Mouse (Mus musculus) gastrocnemius, postnatal 4 days (tissue): ENCODE data around the gene Ddx47. TPM values are rescaled to one million over a fixed set of nuclear protein-coding genes. Genes with fewer than 3 reads are reported as not detected.

ENCODE experiments used
- DNase-seq, 2 experiments: peaks; one replicate each; pipeline ENCODE4 v3.0.0; 2021 to 2022; ENCODE audit warnings: low spot score in 2 of 2, mixed read lengths in 2 of 2
- total RNA-seq, 2 experiments: library from RNA; stranded (reverse); gene quantifications; 2 replicates each; pipeline ENCODE4 v1.2.3; 2021

Gene Ddx47
- total RNA-seq, 2 experiments from 2014 or later = 42.1 to 53.6 TPM

DNA sequence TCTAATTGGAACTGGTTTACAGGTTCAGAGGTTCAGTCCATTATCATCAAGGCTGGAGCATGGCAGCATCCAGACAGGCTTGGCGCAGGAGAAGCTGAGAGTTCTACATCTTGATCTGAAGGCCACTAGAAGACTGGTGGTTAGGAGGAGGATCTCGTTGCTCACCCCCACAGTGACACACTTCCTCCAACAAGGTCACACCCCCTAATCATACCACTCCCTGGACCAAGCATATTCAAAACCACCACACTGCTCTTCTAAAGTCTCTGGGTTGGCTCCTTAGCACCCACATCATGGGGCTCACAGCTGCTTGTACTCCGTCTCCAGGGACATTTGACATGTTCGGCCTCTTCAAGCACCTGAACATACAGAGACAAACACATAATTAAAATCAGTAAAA lies 9.4 kb upstream of the Ddx47 start:
- DNase-seq = no peak

DNA sequence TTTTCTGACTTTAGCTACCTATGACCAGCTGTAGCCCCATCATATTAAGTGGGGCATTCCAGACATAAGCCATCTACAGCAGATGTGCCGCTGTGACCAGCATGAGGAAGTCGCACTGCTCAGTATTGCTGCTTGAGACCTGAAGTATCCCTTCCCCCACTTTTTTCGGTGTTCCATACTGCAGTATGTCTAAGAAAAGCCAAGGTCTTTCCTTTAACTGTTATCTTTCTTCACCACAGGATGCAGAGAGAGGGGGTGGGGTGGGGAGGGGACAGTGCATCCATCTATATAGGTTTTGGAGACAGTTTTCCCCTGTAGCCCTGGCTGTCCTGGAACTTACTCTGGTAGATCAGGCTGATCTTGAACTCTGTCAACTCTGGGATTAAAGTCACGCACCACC lies 5.0 kb upstream of the Ddx47 start:
- DNase-seq = no peak

DNA sequence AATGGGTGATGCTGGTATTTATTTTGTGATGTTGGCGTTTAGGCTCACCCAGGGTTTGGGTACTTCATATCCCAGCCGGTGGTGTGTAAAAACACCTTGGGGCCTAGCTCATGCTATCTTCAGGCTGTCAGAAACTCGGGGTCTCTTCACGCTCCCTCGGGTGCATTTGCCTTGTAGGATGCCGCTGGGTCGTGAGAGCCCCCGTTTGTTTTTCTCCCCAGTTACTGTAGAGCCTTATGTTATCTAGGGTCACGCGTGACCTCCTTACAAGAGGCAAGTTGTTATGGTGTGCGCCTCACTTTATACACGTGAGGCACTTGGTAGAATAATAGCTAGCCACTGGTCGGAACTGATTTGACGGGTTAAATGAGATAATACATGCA lies 313 bp downstream of the Ddx47 start:
- DNase-seq = no peak

DNA sequence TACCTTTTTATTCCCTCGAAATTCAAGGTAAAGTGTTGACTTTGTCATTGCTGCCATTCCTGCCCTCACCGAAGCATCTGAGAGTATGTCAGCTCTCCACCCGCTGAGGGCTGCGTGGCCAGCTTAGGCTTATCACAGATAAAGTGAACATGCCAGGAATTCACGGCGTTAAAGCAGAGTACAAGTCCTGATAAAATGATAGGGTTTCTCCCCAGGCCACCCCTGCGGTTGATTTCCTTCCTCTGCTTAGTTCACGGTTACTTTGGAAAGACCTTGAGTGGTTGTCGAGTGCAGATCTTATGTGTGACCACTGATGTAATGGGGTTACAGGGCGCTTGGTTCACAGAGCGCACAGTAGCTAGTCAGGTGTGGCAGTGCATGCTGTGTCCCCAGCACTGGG lies 5.8 kb downstream of the Ddx47 start:
- no peak for DNase-seq

DNA sequence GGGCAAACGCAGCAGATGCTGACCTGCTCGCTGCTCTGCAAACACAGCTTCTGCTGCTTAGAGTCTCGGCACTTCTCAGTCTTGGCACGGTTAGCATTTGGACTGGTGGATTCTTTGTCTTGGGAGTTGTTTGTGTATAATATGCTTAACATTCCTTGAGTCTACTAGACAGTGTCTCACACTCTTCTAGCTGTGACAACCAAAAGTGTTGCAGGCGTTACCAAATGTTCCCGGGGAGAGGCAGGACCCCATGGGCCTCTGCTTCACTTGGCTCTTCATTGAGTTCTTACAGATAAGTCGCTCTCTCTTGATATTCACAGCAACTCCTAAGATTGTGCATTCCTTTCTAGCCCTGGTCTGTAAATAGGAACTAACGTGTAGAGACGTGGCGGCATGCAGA lies 8.2 kb downstream of the Ddx47 start:
- no peak for DNase-seq

DNA sequence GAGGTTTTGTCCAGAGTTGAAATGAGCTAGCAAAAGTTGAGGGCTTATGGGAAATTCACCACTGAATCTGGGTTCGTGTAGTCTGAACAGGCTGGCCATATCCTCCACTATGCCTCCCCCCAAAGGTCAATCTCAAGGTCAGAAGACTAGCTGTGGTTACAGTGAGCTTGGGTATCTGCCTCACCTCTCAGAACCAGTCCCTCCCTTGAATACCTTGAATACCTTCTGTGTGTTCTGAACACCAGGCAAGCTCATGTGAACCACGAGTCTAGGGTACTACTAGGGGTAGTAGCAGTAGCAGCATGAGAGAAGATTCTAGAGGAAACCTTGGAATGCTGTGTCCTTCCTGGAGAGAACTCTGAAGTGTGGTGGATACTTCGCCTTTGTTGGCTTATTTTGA lies 10.2 kb downstream of the Ddx47 start:
- DNase-seq = no peak

DNA sequence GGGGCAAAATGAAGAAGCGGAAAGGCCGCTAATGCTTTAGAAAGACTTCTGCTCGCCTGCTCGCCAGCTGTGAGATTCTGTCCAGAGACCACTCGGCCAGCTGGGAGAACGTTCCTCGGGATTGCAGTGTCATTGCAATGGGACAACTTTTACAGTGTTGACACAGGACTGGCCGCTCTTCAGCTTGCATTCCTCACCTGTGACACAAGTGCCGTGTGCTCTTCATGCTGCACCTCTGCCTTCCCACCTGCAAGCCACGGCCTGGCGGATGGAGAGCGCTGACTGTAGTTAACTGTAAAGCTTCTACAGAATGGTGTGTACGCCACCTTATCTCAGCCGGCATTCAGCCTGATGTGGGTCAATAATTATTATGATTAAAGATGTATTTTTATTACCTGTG lies 12.0 kb downstream of the Ddx47 start:
- DNase-seq = no peak

DNA sequence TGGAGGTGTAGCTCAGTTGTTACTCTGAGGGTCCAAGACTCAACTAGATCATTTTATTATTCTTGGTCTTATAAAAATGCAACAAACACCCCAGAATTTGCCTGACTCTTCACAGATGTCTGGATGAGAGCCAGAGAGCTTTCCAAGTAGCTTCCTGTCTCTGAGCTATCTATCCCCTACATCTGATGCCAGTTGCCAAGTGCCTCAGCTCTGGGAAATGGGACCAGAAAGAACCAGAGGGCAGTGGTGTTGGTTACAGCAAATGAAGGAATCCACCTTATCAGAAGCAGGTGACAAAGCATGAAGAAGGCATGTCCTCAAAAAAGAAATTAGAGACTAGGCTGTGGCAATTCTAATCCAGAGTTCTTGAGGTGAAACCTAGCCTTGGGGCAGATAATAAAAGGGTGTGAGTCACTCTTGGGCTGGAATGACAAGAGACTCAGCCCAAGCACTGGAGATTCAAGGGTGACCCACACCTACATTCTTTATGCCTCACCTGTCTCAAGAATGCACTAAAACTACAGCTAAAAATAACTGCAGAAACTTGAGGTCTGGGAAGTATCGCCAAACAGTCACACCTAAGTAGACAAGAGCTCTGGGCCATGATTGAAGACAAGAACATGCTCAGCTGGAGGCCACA lies 13.5 kb downstream of the Ddx47 start:
- no peak for DNase-seq

DNA sequence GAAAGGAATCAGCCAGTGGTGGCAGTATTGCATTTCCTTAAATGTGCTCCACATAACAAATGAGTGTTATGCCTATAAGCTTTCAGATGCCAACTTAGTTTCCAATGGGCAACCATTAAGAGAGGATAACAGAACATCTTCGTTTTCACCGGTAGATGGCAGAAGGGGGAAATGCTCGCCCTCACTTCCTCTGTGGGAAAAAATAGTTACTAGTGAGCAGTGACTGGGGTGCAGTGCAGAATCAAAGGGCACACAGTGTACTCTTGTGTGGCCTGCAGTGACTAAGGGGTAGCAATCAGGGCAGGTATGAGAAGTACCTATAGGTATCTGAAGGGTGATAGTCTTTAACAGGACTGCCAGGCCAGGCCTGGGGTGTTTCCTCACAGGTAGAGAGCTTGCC lies 14.8 kb downstream of the Ddx47 start:
- no peak for DNase-seq

DNA sequence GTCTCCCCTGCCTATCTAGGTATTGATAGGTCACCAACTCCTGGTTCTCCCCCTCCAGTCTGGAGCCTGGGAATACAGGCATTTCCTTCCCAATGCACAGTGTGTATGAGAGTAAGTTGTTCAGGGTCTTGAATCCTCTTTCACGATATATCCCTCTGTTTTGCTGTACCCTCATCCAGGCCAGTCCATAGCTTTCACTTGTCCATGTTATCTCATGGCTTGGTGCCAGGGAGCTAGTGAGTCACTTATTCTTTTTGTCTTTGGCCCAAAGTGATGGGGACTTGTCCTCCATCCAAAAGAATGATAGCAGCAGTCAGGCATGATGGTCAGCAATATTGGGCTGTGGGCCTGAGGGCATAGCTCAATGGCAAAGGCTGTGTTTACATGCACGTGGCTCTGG lies 15.3 kb downstream of the Ddx47 start:
- DNase-seq = no peak

DNA sequence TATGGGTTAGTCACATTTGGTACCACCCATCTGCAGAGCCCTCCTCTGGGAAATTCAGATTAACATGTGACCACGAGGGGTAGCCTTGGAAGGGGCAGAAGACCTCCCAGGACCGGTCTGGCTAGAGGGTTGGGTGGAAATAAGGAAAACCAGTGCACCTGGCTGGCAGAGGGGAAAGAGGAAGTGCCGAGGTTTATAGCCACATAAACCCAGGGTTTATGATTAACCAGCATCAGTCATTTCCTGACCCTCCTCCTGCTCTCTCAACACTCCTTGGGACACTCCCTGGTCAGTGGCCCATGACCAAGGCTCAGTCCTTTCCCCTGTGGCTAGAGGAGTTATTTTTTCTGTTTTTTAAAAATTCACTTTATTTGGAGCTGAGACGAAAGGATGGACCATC lies 17.8 kb downstream of the Ddx47 start:
- DNase-seq = no peak

DNA sequence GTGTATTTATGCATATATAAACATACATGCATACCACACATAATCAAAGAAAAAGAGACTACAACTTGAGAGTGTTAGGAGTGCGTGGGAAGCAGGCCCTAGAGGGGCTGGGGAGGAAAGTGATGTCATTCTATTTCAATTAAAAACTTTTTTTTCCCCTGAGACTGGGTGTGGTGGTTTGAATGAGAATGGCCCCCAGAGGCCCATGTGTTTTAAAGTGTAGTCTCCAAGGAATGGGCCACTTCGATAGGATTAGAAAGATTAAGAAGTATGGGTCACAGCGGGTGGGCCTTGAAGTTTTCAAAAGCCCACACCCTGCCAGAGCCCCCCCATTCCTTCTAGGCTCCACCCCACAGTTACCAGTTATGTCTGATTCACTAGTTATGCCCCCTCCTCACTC lies 27.3 kb downstream of the Ddx47 start:
- no peak for DNase-seq

DNA sequence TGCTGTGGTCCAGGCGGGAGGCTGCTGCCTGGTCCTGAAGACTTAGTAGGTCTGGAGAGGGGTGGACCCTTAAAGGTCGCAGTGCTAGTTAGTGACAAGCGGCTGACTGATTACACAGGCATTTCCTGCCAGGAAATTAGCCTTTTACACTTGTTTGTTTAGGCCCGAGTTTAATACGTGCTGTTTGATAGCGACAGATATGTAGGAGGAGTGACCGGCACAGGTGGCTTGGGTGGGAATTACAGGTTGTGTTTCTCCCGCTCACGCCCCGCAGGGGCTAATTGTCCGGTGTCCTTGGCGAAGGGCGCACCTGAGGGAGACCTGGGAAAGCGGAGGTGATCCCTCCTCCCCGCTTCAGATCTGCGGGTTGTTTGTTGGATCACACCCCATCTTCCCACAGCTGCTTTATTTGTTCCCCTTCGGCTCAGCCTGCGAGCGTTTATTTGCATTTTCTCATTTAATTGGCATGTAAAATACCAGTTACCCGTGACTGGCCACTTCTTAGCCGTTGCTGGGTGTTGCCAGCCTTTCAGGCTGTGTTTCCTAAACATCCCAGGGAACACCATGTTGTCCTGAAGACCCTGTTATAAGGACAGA lies 29.0 kb downstream of the Ddx47 start:
- DNase-seq = no peak

DNA sequence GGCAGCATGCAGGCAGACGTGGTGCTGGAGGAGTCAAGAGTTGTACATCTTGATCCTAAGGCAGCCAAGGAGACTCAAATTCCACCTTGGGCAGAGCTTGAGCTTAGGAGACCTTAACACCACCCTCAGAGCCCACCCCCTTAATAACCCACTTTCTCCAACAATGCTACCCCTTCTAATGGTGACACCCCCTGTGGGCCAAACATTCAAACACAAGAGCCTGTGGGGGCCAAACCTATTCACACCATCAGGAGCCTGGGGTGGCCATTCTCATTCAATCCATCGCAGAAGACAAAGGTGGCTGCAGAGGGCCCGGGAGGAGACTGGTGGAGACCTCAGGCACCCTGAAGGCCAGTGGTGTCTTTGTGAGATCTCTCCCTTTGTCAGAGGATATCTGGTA lies 30.5 kb downstream of the Ddx47 start:
- DNase-seq = no peak

DNA sequence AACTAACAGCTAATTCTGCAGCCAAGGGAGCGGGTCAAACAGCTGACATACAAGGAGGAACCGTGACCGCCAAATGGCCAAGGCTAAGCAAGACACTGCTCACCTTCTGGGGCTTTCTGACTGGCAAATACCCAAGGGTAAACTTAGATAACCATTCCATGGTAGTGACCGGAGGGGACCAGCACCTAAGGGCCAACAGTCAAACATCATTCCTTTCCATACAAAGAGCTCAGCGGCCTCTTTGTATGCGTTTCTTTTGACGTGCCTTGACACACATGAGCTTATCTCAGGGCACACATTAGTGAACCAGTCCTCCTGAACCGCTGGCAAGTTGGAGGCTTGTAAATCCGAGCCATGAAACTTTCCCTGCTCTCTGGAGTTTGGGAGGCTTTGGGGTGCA lies 35.9 kb downstream of the Ddx47 start:
- no peak for DNase-seq

DNA sequence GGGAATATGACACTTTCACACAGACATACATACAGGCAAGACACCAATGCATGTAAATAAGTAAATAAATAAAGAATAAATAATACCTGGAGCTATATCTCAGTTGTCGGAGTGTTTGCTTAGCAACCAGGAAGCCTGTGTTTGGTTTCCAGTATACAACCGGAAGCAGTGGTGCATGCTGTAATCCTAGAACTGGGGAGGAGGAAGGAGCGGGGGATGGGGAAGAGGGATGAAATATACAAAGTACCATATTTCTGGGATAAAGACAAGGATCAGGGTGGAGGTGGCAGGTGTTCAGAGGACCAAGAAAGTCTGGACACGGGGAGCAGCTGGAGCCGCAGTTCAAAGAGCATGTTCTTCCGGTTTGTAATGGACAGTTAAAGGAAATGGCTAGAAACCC lies 37.1 kb downstream of the Ddx47 start:
- DNase-seq = no peak

DNA sequence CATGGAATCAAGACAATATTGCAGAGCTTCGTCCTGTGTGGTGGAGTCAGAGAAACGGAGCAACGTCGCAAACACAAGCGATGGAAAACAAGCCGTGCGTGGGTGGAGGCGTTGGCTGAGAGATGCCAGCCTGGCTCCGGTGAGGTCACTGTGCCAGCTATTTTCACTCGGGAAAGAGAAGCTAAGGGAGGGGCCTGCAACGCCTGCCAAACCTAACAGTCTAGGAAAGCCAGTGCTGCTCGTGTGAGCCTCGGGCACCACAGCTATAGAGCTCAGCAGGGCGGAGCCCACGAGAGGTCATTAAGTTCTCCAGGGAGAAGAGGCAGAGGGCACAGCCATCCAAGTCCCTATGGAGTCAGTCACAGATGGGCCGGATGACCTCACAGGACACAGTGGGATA lies 37.5 kb downstream of the Ddx47 start:
- no peak for DNase-seq

DNA sequence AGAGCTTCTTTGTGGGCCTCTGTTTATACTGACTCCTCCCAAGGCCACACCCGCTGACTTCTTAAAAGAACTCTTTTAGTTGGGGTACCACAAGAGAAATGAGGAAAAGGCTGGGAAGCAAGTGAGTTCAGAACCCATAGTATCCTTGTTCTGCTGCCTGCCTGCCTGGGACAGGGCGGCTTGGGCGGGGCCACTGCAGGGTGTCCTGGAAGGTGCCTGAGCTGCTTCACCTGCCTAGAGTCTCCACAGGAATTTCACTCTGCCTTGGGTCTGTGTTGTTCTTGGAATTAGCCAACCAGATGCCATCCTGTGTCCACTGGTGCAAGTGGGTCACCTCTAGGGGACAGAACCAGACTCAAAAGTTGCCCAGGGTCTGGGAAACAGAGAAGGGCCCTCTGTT lies 42.4 kb downstream of the Ddx47 start:
- no peak for DNase-seq

DNA sequence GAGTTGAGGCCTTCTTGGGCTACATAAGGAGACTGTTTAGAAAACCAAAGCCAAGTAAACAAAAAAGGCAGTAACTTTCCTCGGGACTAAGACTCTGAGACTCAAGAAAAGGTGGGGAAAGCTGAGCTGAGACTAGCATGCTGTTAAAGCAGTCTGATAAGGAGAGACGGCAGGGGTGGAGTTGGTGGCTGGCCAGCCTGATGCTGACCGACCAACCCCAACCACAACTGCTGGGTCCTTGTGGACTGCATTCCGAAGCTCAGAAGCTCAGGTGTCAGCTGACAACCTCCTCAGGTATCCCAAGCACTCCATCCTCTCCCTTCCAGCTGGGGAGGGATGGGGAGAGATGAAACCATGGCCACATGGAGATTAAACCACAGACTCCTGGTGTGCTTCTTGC lies 44.5 kb downstream of the Ddx47 start:
- DNase-seq = no peak

DNA sequence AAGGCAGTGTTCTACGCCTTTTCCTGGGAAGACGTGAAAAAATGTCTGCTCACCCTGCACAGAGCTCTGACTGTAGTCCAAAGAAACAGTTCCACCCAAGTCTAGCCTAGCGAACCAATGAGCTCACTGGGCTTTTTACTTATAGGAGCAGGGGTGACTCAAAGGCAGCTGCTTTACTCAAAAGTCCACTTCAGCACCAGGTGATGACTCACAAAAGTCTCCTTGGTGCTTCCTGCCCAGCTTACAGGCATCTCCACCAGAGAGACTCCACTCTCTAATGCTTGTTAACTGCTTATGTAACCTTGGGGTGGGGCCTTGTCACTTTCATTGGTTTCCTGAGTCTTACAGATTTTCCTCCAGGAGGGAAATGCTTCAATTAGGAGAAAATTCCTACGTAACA lies 49.3 kb downstream of the Ddx47 start:
- no peak for DNase-seq

DNA sequence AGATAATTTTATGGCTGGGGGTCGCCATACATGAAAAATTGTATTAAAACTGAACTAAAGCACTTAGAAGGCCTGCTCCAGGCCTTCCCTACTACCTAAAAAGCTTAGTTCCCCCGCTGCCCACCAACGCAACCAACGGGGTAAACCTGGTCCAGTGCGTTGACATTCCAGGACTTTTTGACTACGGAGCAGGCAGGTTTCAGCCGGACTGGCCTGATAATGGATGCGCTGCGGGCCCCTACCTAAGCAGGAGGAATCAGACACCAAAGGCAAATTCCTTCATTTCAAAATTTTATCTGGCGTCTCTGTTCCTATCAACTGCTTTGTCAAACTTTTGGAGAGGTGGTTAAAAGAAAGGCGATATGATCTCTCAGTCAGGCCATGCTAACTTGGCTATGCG lies 53.2 kb downstream of the Ddx47 start:
- DNase-seq = no peak

DNA sequence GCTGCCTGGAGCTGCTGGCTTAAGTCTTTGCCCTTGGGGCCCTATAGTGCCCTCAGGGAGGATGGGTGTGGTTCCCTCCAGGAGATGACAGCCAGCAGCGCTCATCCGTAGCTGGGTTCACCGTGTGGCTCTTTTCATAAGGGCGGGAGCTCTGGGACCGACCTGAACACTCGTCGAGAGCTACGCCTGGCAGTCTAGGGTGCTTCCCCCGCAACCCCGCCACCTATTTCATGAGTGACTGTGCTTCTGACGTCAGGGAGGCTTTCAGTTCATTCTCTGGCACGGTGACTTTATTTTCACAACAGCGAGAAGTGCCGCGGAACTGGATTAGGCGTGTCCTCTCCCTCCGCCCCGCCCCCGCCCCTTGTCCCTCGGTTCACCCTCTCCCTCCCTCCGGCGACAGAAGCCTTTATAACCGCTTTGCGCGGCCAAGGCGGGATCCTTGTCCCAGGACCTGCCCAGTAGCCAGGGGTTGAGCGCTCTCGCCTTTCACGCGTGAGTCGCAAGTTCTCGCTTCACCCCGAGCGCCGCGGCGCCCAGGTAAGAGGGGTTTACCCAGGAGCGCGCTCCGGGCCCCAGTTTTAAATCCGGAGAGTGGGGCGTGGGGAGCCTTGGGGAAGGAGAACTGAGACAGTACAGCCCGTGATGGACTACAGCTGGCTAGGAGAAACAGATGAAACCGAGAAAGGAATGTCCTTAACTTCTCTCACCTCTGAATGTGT lies 54.0 kb downstream of the Ddx47 start, which contains the start of gene Gprc5a:
TSS of gene Gprc5a (plus strand) at position 416 of the 722 bp plus-strand sequence.
- DNase-seq = peak in 1 of 2 experiments; percentile 40
